Mouse (Mus musculus) midbrain, embryonic 10.5 days (tissue): ENCODE data around the gene Sesn3. TPM values are rescaled to one million over a fixed set of nuclear protein-coding genes. Genes with fewer than 3 reads are reported as not detected.
"Not testable (repeated sequence)": the region's sequence is repeated elsewhere in the genome, so short reads cannot be mapped to it uniquely, and the experiment has no call there.

Experiments used
- DNase-seq: peaks from one replicate; pipeline ENCODE4 v3.0.0-alpha.2; 2017; ENCODE audit warnings: low spot score
- H3K27ac ChIP-seq: fragments of 300-500 bp; sonication (generic); replicated peaks from 2 replicates; pipeline ENCODE4 v1.5.1; 2016; ENCODE audit warnings: mild to moderate bottlenecking
- H3K27me3 ChIP-seq: fragments of 300-500 bp; sonication (generic); 2 replicates; pipeline ENCODE4 v1.6.1; 2016; ENCODE audit warnings: low read depth, mild to moderate bottlenecking; ENCODE audit not compliant: poor library complexity, severe bottlenecking
- H3K36me3 ChIP-seq: fragments of 300-500 bp; sonication (generic); 2 replicates; pipeline ENCODE4 v1.6.1; 2016; ENCODE audit warnings: mild to moderate bottlenecking, moderate library complexity
- H3K4me1 ChIP-seq: fragments of 300-500 bp; sonication (generic); 2 replicates; pipeline ENCODE4 v1.6.1; 2016
- H3K4me3 ChIP-seq: fragments of 300-500 bp; sonication (generic); 2 replicates; pipeline ENCODE4 v1.5.1; 2016; ENCODE audit warnings: mild to moderate bottlenecking, moderate library complexity
- H3K9me3 ChIP-seq: fragments of 300-500 bp; sonication (generic); replicated peaks from 2 replicates; pipeline ENCODE4 v1.6.1; 2016; ENCODE audit warnings: mild to moderate bottlenecking
- WGBS: fragments of 180-500 bp; shearing (Covaris S2); methylation state at CpG from one replicate; pipeline ENCODE4 v1.1.7; 2016; 5-methylcytosine and 5-hydroxymethylcytosine counted together
- polyA plus RNA-seq: library from polyadenylated mRNA; unstranded; fragments of >200 nt; fragmentation: Nextera tagmentation; extraction: Ambion mirVana; gene quantifications from 2 replicates; pipeline ENCODE4 v1.2.1, GENCODE M21; 2016

The Sesn3 gene
- polyA plus RNA-seq, 1 experiment from 2014 or later = 16.0 TPM

GRCm38 (mm10) chr9:14342041-14342668 is 67.3 kb downstream of the Sesn3 start:
- no peak overlapping the region for H3K4me3 ChIP-seq
- no peaks in the 10 kb centered on the region for H3K9me3 ChIP-seq
- no peak overlapping the region for H3K27ac ChIP-seq
- no peaks in the 10 kb centered on the region for H3K27me3 ChIP-seq
- 55% methylated on average over 4 of the region's 4 CpGs for WGBS
- no peaks in the 10 kb centered on the region for H3K36me3 ChIP-seq
- H3K4me1 ChIP-seq = no peaks in the 10 kb centered on the region
- peak; percentile 66 for DNase-seq

GRCm38 (mm10) chr9:14345866-14346265 is 71.0 kb downstream of the Sesn3 start:
- WGBS = 87% methylated on average over 4 of the region's 4 CpGs
- not testable (repeated sequence) for H3K4me1 ChIP-seq, H3K27me3 ChIP-seq, DNase-seq, H3K36me3 ChIP-seq, H3K9me3 ChIP-seq, H3K27ac ChIP-seq, H3K4me3 ChIP-seq

- no peak overlapping the region for H3K27ac ChIP-seq
- H3K9me3 ChIP-seq = no peaks in the 10 kb centered on the region
- WGBS = 56% methylated on average over 4 of the region's 4 CpGs
- DNase-seq = peak; percentile 30
- no peaks in the 10 kb centered on the region for H3K27me3 ChIP-seq
- no peak overlapping the region for H3K4me3 ChIP-seq
- H3K4me1 ChIP-seq = no peaks in the 10 kb centered on the region
- no peaks in the 10 kb centered on the region for H3K36me3 ChIP-seq
Measured at GRCm38 (mm10) chr9:14348416-14348815, 73.5 kb downstream of the Sesn3 start.

GRCm38 (mm10) chr9:14349380-14349779 is 74.5 kb downstream of the Sesn3 start:
- WGBS = 85% methylated on average over 5 of the region's 5 CpGs
- no peak overlapping the region for H3K4me3 ChIP-seq
- no peaks in the 10 kb centered on the region for H3K4me1 ChIP-seq
- no peak overlapping the region for H3K27ac ChIP-seq
- H3K9me3 ChIP-seq = no peaks in the 10 kb centered on the region
- H3K36me3 ChIP-seq = no peaks in the 10 kb centered on the region
- H3K27me3 ChIP-seq = no peaks in the 10 kb centered on the region
- no peak for DNase-seq

GRCm38 (mm10) chr9:14350787-14351186 is 75.9 kb downstream of the Sesn3 start:
- 84% methylated on average over 2 of the region's 2 CpGs for WGBS
- no peaks in the 10 kb centered on the region for H3K36me3 ChIP-seq

GRCm38 (mm10) chr9:14352337-14352736 is 77.5 kb downstream of the Sesn3 start:
- H3K36me3 ChIP-seq = no peaks in the 10 kb centered on the region
- H3K9me3 ChIP-seq = no peaks in the 10 kb centered on the region
- WGBS = 82% methylated on average over 1 of the region's 1 CpGs
- H3K4me3 ChIP-seq = no peak overlapping the region
- no peaks in the 10 kb centered on the region for H3K4me1 ChIP-seq
- H3K27me3 ChIP-seq = no peaks in the 10 kb centered on the region
- H3K27ac ChIP-seq = no peak overlapping the region
- DNase-seq = no peak

More at GRCm38 (mm10) chr9:14350787-14351186, 75.9 kb downstream of the Sesn3 start:
- H3K27me3 ChIP-seq = no peaks in the 10 kb centered on the region
- DNase-seq = no peak
- H3K27ac ChIP-seq = no peak overlapping the region
- H3K4me1 ChIP-seq = no peaks in the 10 kb centered on the region
- no peaks in the 10 kb centered on the region for H3K9me3 ChIP-seq
- no peak overlapping the region for H3K4me3 ChIP-seq

- Histone ChIP-seq H3K9me3 (no peaks in the 10 kb centered on the region), H3K27ac (peak overlapping the region; percentile 38; the same call in 1 of the 2 replicates), H3K27me3 (no peaks in the 10 kb centered on the region), H3K4me1 (no peaks in the 10 kb centered on the region), H3K36me3 (no peaks in the 10 kb centered on the region), H3K4me3 (no peak overlapping the region)
- 75% methylated on average over 6 of the region's 6 CpGs for WGBS
- no peak for DNase-seq
Measured at GRCm38 (mm10) chr9:14354852-14355251, 80.0 kb downstream of the Sesn3 start.

- H3K27ac ChIP-seq = no peak overlapping the region
- no peak for DNase-seq
- H3K36me3 ChIP-seq = no peaks in the 10 kb centered on the region
- no peak overlapping the region for H3K4me3 ChIP-seq
- H3K9me3 ChIP-seq = no peaks in the 10 kb centered on the region
- H3K27me3 ChIP-seq = no peaks in the 10 kb centered on the region
- H3K4me1 ChIP-seq = no peaks in the 10 kb centered on the region
- WGBS = 86% methylated on average over 4 of the region's 4 CpGs
Measured at GRCm38 (mm10) chr9:14357033-14357432, 82.2 kb downstream of the Sesn3 start.

GRCm38 (mm10) chr9:14362068-14362768 is 87.4 kb downstream of the Sesn3 start:
- no peak overlapping the region for H3K27ac ChIP-seq
- no peaks in the 10 kb centered on the region for H3K9me3 ChIP-seq
- H3K36me3 ChIP-seq = no peaks in the 10 kb centered on the region
- no peak for DNase-seq
- no peak overlapping the region for H3K4me3 ChIP-seq
- no peaks in the 10 kb centered on the region for H3K27me3 ChIP-seq
- no peaks in the 10 kb centered on the region for H3K4me1 ChIP-seq
- 92% methylated on average over 8 of the region's 8 CpGs for WGBS

GRCm38 (mm10) chr9:14363540-14363939 is 88.7 kb downstream of the Sesn3 start:
- 79% methylated on average over 6 of the region's 6 CpGs for WGBS
- Histone ChIP-seq H3K27me3 (no peaks in the 10 kb centered on the region), H3K36me3 (no peaks in the 10 kb centered on the region)

GRCm38 (mm10) chr9:14364719-14365118 is 89.9 kb downstream of the Sesn3 start:
- DNase-seq = no peak
- no peaks in the 10 kb centered on the region for H3K36me3 ChIP-seq
- no peaks in the 10 kb centered on the region for H3K4me1 ChIP-seq
- no peak overlapping the region for H3K4me3 ChIP-seq
- H3K27ac ChIP-seq = no peak overlapping the region
- no peaks in the 10 kb centered on the region for H3K27me3 ChIP-seq
- H3K9me3 ChIP-seq = no peaks in the 10 kb centered on the region
- 95% methylated on average over 9 of the region's 9 CpGs for WGBS

More at GRCm38 (mm10) chr9:14363540-14363939, 88.7 kb downstream of the Sesn3 start:
- Histone ChIP-seq H3K27ac (no peak overlapping the region), H3K4me1 (no peaks in the 10 kb centered on the region), H3K4me3 (no peak overlapping the region), H3K9me3 (no peaks in the 10 kb centered on the region)
- no peak for DNase-seq

GRCm38 (mm10) chr9:14365481-14366125 is 90.7 kb downstream of the Sesn3 start:
- no peak overlapping the region for H3K4me3 ChIP-seq
- no peaks in the 10 kb centered on the region for H3K36me3 ChIP-seq
- DNase-seq = no peak
- 63% methylated on average over 4 of the region's 4 CpGs for WGBS
- 0 out of 2 replicates have a peak overlapping the region, but pooled peaks have one; percentile 30 for H3K27ac ChIP-seq
- no peaks in the 10 kb centered on the region for H3K9me3 ChIP-seq
- no peaks in the 10 kb centered on the region for H3K4me1 ChIP-seq
- no peaks in the 10 kb centered on the region for H3K27me3 ChIP-seq

GRCm38 (mm10) chr9:14367850-14368249 is 93.0 kb downstream of the Sesn3 start:
- Histone ChIP-seq H3K4me3 (no peak overlapping the region), H3K36me3 (no peaks in the 10 kb centered on the region), H3K4me1 (no peaks in the 10 kb centered on the region), H3K9me3 (no peaks in the 10 kb centered on the region), H3K27ac (no peak overlapping the region), H3K27me3 (no peaks in the 10 kb centered on the region)
- over 99% methylated on average over 4 of the region's 4 CpGs for WGBS
- no peak for DNase-seq
